Mouse (Mus musculus): ENCODE results near the gene Tspan1. TPM values are rescaled to one million over a fixed set of nuclear protein-coding genes. Genes with fewer than 3 reads are reported as not detected.

The Tspan1 gene
- 1.1 TPM in 1 of 2 replicates, not detected in the other for polyA plus RNA-seq (2011; ENCODE audit: insufficient read depth, insufficient read length, low read depth, missing spikeins)

- H3K27ac ChIP-seq (ENCODE audit: insufficient read depth, low read length) = no peak within 1 kb of the TSS
- no peaks in the 10 kb centered on the region for H3K36me3 ChIP-seq (ENCODE audit: control insufficient read depth, insufficient read depth, low read length, poor library complexity, severe bottlenecking)
- H3K9ac ChIP-seq (ENCODE audit: low read depth, poor library complexity, severe bottlenecking) = no peak within 1 kb of the TSS
- no peaks in the 10 kb centered on the region for H3K27me3 ChIP-seq (ENCODE audit: control insufficient read depth, insufficient read depth, low read length, poor library complexity, severe bottlenecking)
- no peaks in the 10 kb centered on the region for H3K9me3 ChIP-seq (replicated peaks; ENCODE audit: control insufficient read depth, insufficient read depth, low read length, poor library complexity, severe bottlenecking)
- no peak for TF ChIP-seq POLR2A (IDR thresholded peaks at IDR 0.05; ENCODE audit: insufficient read depth, low read length)
- peak; percentile 53 for TF ChIP-seq CTCF (IDR thresholded peaks at IDR 0.05; ENCODE audit: low read depth, low read length)
- peaks cover 5% of the 10 kb centered on the region for H3K4me1 ChIP-seq (ENCODE audit: control insufficient read depth, insufficient read depth, low read length)
- H3K4me3 ChIP-seq (ENCODE audit: low read depth, low read length) = no peak within 1 kb of the TSS
Observed at GRCm38 (mm10) chr4:116167404-116167803, at the start of gene Tspan1. TSS of gene Tspan1 (minus strand) at chr4:116167601.

- Histone ChIP-seq H3K9me3 (replicated peaks; ENCODE audit: control insufficient read depth, insufficient read depth, low read length, poor library complexity, severe bottlenecking) (no peaks in the 10 kb centered on the region), H3K9ac (ENCODE audit: low read depth, poor library complexity, severe bottlenecking) (no peak overlapping the region), H3K4me1 (ENCODE audit: control insufficient read depth, insufficient read depth, low read length) (no peaks in the 10 kb centered on the region), H3K27ac (ENCODE audit: insufficient read depth, low read length) (no peak overlapping the region), H3K4me3 (ENCODE audit: low read depth, low read length) (no peak overlapping the region), H3K36me3 (ENCODE audit: control insufficient read depth, insufficient read depth, low read length, poor library complexity, severe bottlenecking) (no peaks in the 10 kb centered on the region), H3K27me3 (ENCODE audit: control insufficient read depth, insufficient read depth, low read length, poor library complexity, severe bottlenecking) (no peaks in the 10 kb centered on the region)
- TF ChIP-seq EP300 (IDR thresholded peaks at IDR 0.05; ENCODE audit: insufficient read depth, low read depth, low read length) (no peak), CTCF (IDR thresholded peaks at IDR 0.05; ENCODE audit: low read depth, low read length) (no peak), POLR2A (IDR thresholded peaks at IDR 0.05; ENCODE audit: insufficient read depth, low read length) (no peak)
Observed at GRCm38 (mm10) chr4:116217046-116217445, 49.6 kb upstream of the Tspan1 start.

GRCm38 (mm10) chr4:116215895-116216605 is 48.6 kb upstream of the Tspan1 start:
- H3K27ac ChIP-seq (ENCODE audit: insufficient read depth, low read length) = no peak overlapping the region
- no peaks in the 10 kb centered on the region for H3K9me3 ChIP-seq (replicated peaks; ENCODE audit: control insufficient read depth, insufficient read depth, low read length, poor library complexity, severe bottlenecking)
- TF ChIP-seq EP300 (IDR thresholded peaks at IDR 0.05; ENCODE audit: insufficient read depth, low read depth, low read length) (no peak), POLR2A (IDR thresholded peaks at IDR 0.05; ENCODE audit: insufficient read depth, low read length) (no peak), CTCF (IDR thresholded peaks at IDR 0.05; ENCODE audit: low read depth, low read length) (no peak)

GRCm38 (mm10) chr4:116208891-116209290 is 41.5 kb upstream of the Tspan1 start:
- Histone ChIP-seq H3K27me3 (ENCODE audit: control insufficient read depth, insufficient read depth, low read length, poor library complexity, severe bottlenecking) (no peaks in the 10 kb centered on the region), H3K9ac (ENCODE audit: low read depth, poor library complexity, severe bottlenecking) (no peak overlapping the region), H3K27ac (ENCODE audit: insufficient read depth, low read length) (no peak overlapping the region), H3K36me3 (ENCODE audit: control insufficient read depth, insufficient read depth, low read length, poor library complexity, severe bottlenecking) (no peaks in the 10 kb centered on the region), H3K4me3 (ENCODE audit: low read depth, low read length) (no peak overlapping the region), H3K4me1 (ENCODE audit: control insufficient read depth, insufficient read depth, low read length) (no peaks in the 10 kb centered on the region), H3K9me3 (replicated peaks; ENCODE audit: control insufficient read depth, insufficient read depth, low read length, poor library complexity, severe bottlenecking) (no peaks in the 10 kb centered on the region)
- TF ChIP-seq POLR2A (IDR thresholded peaks at IDR 0.05; ENCODE audit: insufficient read depth, low read length) (no peak), CTCF (IDR thresholded peaks at IDR 0.05; ENCODE audit: low read depth, low read length) (no peak), EP300 (IDR thresholded peaks at IDR 0.05; ENCODE audit: insufficient read depth, low read depth, low read length) (no peak)

More at GRCm38 (mm10) chr4:116215895-116216605, 48.6 kb upstream of the Tspan1 start:
- Histone ChIP-seq H3K27me3 (ENCODE audit: control insufficient read depth, insufficient read depth, low read length, poor library complexity, severe bottlenecking) (no peaks in the 10 kb centered on the region), H3K9ac (ENCODE audit: low read depth, poor library complexity, severe bottlenecking) (no peak overlapping the region), H3K4me1 (ENCODE audit: control insufficient read depth, insufficient read depth, low read length) (no peaks in the 10 kb centered on the region), H3K36me3 (ENCODE audit: control insufficient read depth, insufficient read depth, low read length, poor library complexity, severe bottlenecking) (no peaks in the 10 kb centered on the region), H3K4me3 (ENCODE audit: low read depth, low read length) (no peak overlapping the region)

- H3K9me3 ChIP-seq (replicated peaks; ENCODE audit: control insufficient read depth, insufficient read depth, low read length, poor library complexity, severe bottlenecking) = no peaks in the 10 kb centered on the region
- H3K4me3 ChIP-seq (ENCODE audit: low read depth, low read length) = no peak overlapping the region
- no peaks in the 10 kb centered on the region for H3K36me3 ChIP-seq (ENCODE audit: control insufficient read depth, insufficient read depth, low read length, poor library complexity, severe bottlenecking)
- TF ChIP-seq CTCF (IDR thresholded peaks at IDR 0.05; ENCODE audit: low read depth, low read length) = no peak
- TF ChIP-seq EP300 (IDR thresholded peaks at IDR 0.05; ENCODE audit: insufficient read depth, low read depth, low read length) = no peak
- TF ChIP-seq POLR2A (IDR thresholded peaks at IDR 0.05; ENCODE audit: insufficient read depth, low read length) = no peak
- H3K27me3 ChIP-seq (ENCODE audit: control insufficient read depth, insufficient read depth, low read length, poor library complexity, severe bottlenecking) = no peaks in the 10 kb centered on the region
- H3K9ac ChIP-seq (ENCODE audit: low read depth, poor library complexity, severe bottlenecking) = no peak overlapping the region
- H3K4me1 ChIP-seq (ENCODE audit: control insufficient read depth, insufficient read depth, low read length) = no peaks in the 10 kb centered on the region
- no peak overlapping the region for H3K27ac ChIP-seq (ENCODE audit: insufficient read depth, low read length)
Observed at GRCm38 (mm10) chr4:116206531-116206930, 39.1 kb upstream of the Tspan1 start.

GRCm38 (mm10) chr4:116204422-116204821 is 37.0 kb upstream of the Tspan1 start:
- no peak overlapping the region for H3K27ac ChIP-seq (ENCODE audit: insufficient read depth, low read length)

More at GRCm38 (mm10) chr4:116204422-116204821, 37.0 kb upstream of the Tspan1 start:
- Histone ChIP-seq H3K36me3 (ENCODE audit: control insufficient read depth, insufficient read depth, low read length, poor library complexity, severe bottlenecking) (no peaks in the 10 kb centered on the region), H3K9ac (ENCODE audit: low read depth, poor library complexity, severe bottlenecking) (no peak overlapping the region), H3K9me3 (replicated peaks; ENCODE audit: control insufficient read depth, insufficient read depth, low read length, poor library complexity, severe bottlenecking) (no peaks in the 10 kb centered on the region), H3K27me3 (ENCODE audit: control insufficient read depth, insufficient read depth, low read length, poor library complexity, severe bottlenecking) (no peaks in the 10 kb centered on the region), H3K4me3 (ENCODE audit: low read depth, low read length) (no peak overlapping the region), H3K4me1 (ENCODE audit: control insufficient read depth, insufficient read depth, low read length) (no peaks in the 10 kb centered on the region)
- TF ChIP-seq CTCF (IDR thresholded peaks at IDR 0.05; ENCODE audit: low read depth, low read length) (no peak), POLR2A (IDR thresholded peaks at IDR 0.05; ENCODE audit: insufficient read depth, low read length) (no peak), EP300 (IDR thresholded peaks at IDR 0.05; ENCODE audit: insufficient read depth, low read depth, low read length) (no peak)
